Mouse (Mus musculus) gastrocnemius, adult 18-20 months (tissue): ENCODE results near the gene Lpcat3. TPM values are rescaled to one million over a fixed set of nuclear protein-coding genes. Genes with fewer than 3 reads are reported as not detected.

ENCODE experiments used
- DNase-seq: peaks from one replicate; pipeline ENCODE4 v3.0.0; 2021; ENCODE audit warnings: low spot score
- total RNA-seq, 2 experiments: library from RNA; stranded (reverse); gene quantifications; 2 replicates each; pipeline ENCODE4 v1.2.3; 2021

Lpcat3 gene
- total RNA-seq, 2 experiments from 2014 or later = 14.4 to 17.8 TPM

GRCm38 (mm10) chr6:124734417-124734816, 71.6 kb downstream of the Lpcat3 start:
- no peak for DNase-seq

- no peak for DNase-seq
These were observed 74.2 kb downstream of the Lpcat3 start for GRCm38 (mm10) chr6:124737040-124737439.

- DNase-seq = no peak
These were observed 75.7 kb downstream of the Lpcat3 start, which contains the start of gene Ptpn6 for GRCm38 (mm10) chr6:124738511-124739023. TSS of gene Ptpn6 (minus strand) at chr6:124738714.

- no peak for DNase-seq
These were observed 76.5 kb downstream of the Lpcat3 start for GRCm38 (mm10) chr6:124739231-124739796.

GRCm38 (mm10) chr6:124740211-124740887, 77.5 kb downstream of the Lpcat3 start:
- DNase-seq = peak; percentile 50

GRCm38 (mm10) chr6:124740888-124741761, 78.3 kb downstream of the Lpcat3 start, which contains the start of gene Grcc10:
TSS of gene Grcc10 (minus strand) at chr6:124741374.
- peak; percentile 84 for DNase-seq

- DNase-seq = no peak
These were observed 79.0 kb downstream of the Lpcat3 start for GRCm38 (mm10) chr6:124741842-124742241.

- DNase-seq = no peak
These were observed 80.2 kb downstream of the Lpcat3 start for GRCm38 (mm10) chr6:124742839-124743514.

GRCm38 (mm10) chr6:124743647-124744046, 80.8 kb downstream of the Lpcat3 start:
- no peak for DNase-seq

- DNase-seq = no peak
These were observed 82.0 kb downstream of the Lpcat3 start for GRCm38 (mm10) chr6:124744755-124745321.

GRCm38 (mm10) chr6:124745490-124746295, 82.9 kb downstream of the Lpcat3 start:
- DNase-seq = peak; percentile 93

GRCm38 (mm10) chr6:124746296-124746605, 83.4 kb downstream of the Lpcat3 start:
- no peak for DNase-seq

GRCm38 (mm10) chr6:124746654-124747632, 84.1 kb downstream of the Lpcat3 start:
- DNase-seq = no peak

- no peak for DNase-seq
These were observed 87.6 kb downstream of the Lpcat3 start for GRCm38 (mm10) chr6:124750405-124750804.

- DNase-seq = no peak
These were observed 91.0 kb downstream of the Lpcat3 start for GRCm38 (mm10) chr6:124753861-124754260.
